Mouse (Mus musculus) spleen, adult 2 months (tissue): ENCODE data around the gene Ctnnbip1.

Experiments used
- CTCF ChIP-seq: fragments of 200-500 bp; IDR thresholded peaks from 2 replicates; pipeline ENCODE4 v1.5.1; 2011; ENCODE audit warnings: mild to moderate bottlenecking, inconsistent platforms; ENCODE audit not compliant: insufficient read depth, insufficient read length, insufficient replicate concordance; ENCODE audit errors: extremely low read depth
- POLR2A ChIP-seq: fragments of 200-500 bp; IDR thresholded peaks from 2 replicates; pipeline ENCODE4 v1.6.1; 2011; ENCODE audit warnings: low read depth, low read length, inconsistent platforms

GRCm38 (mm10) chr4:149570498-149570863 lies 52.4 kb downstream of the Ctnnbip1 start:
- TF ChIP-seq CTCF (no peak), POLR2A (no peak)
